Mouse (Mus musculus) stomach, embryonic 14.5 days (tissue): ENCODE results near the gene Blm. TPM values are rescaled to one million over a fixed set of nuclear protein-coding genes. Genes with fewer than 3 reads are reported as not detected.

Source experiments
- ATAC-seq: fragments of 200-750 bp; cut with Nextera tagmentation; 2 replicates; pipeline ENCODE4 v1.8.0; 2017; ENCODE audit warnings: low read depth, moderate TSS enrichment; ENCODE audit not compliant: insufficient number of reproducible peaks, insufficient read depth, low FRiP score
- H3K27ac ChIP-seq: fragments of 300-500 bp; sonication (generic); 2 replicates; pipeline ENCODE4 v1.5.1; 2014; ENCODE audit warnings: mild to moderate bottlenecking, low read length, moderate library complexity, mixed read lengths
- H3K27me3 ChIP-seq: fragments of 300-500 bp; sonication (generic); 2 replicates; pipeline ENCODE4 v1.6.1; 2014; ENCODE audit warnings: low read length, control low read depth, mixed read lengths; ENCODE audit not compliant: control insufficient read depth, insufficient read depth
- H3K36me3 ChIP-seq: fragments of 300-500 bp; sonication (generic); 2 replicates; pipeline ENCODE4 v1.6.1; 2014; ENCODE audit warnings: mild to moderate bottlenecking, control low read depth, low read length, moderate library complexity, mixed read lengths; ENCODE audit not compliant: control insufficient read depth, insufficient read depth
- H3K4me1 ChIP-seq: fragments of 300-500 bp; sonication (generic); 2 replicates; pipeline ENCODE4 v1.6.1; 2014; ENCODE audit warnings: low read length, control low read depth, mixed read lengths; ENCODE audit not compliant: control insufficient read depth, insufficient read depth
- H3K4me2 ChIP-seq: fragments of 300-500 bp; sonication (generic); replicated peaks from 2 replicates; pipeline ENCODE4 v1.6.1; 2014; ENCODE audit warnings: low read depth, low read length, control low read depth
- H3K4me3 ChIP-seq: fragments of 300-500 bp; sonication (generic); 2 replicates; pipeline ENCODE4 v1.5.1; 2014; ENCODE audit warnings: low read depth, low read length, control low read depth
- H3K9ac ChIP-seq: fragments of 300-500 bp; sonication (generic); replicated peaks from 2 replicates; pipeline ENCODE4 v1.6.1; 2014; ENCODE audit warnings: low read depth, mild to moderate bottlenecking, control low read depth, low read length, moderate library complexity, mixed read lengths
- H3K9me3 ChIP-seq: fragments of 300-500 bp; sonication (generic); 2 replicates; pipeline ENCODE4 v1.6.1; 2016; ENCODE audit warnings: low read depth, low read length, control low read depth; ENCODE audit not compliant: control insufficient read depth
- WGBS: fragments of 180-500 bp; shearing (Covaris S2); extraction: QIAGEN DNeasy Blood & Tissue Kit; methylation state at CpG from one replicate; pipeline ENCODE4 v1.1.7; 2014; 5-methylcytosine and 5-hydroxymethylcytosine counted together
- polyA plus RNA-seq: library from polyadenylated mRNA; unstranded; fragments of >200 nt; fragmentation: Nextera tagmentation; extraction: Ambion mirVana; gene quantifications from 2 replicates; pipeline ENCODE4 v1.2.1, GENCODE M21; 2014

Blm gene
- polyA plus RNA-seq: 24.0 and 26.2 TPM in 2 replicates

GRCm38 (mm10) chr7:80535009-80535744 lies at the start of gene Blm:
Gene Blm, minus strand, starts transcription at chr7:80535119.
- Histone ChIP-seq H3K36me3 (no peaks in the 10 kb centered on the region), H3K4me1 (peaks cover 10% of the 10 kb centered on the region), H3K9me3 (no peaks in the 10 kb centered on the region), H3K27ac (peak within 1 kb of the TSS; percentile 50), H3K9ac (peak within 1 kb of the TSS; percentile 74), H3K4me2 (peak within 1 kb of the TSS; percentile 90), H3K4me3 (peak within 1 kb of the TSS; percentile 69), H3K27me3 (no peaks in the 10 kb centered on the region)
- WGBS: under 1% methylated on average over 43 of the region's 43 CpGs
- ATAC-seq: peak; percentile 100

DNA sequence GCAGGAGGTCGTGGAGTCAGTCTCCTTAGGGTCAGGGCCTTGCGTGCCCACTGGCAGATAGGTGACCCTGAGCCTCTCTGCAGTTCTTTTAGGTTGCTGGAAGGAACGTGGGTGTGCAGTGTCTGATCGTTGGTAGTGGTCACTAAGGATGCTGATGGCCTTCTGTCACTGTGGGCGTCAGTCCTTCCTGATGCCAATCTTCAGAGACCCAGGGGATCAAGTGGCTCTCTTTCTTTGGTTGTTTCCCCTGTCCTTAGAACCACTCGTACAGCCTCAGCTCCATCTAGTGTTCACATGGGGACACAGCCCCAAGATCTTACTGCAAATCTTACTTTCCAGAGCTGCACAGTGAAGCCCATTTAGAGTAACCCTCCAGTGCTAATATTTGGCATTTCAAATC lies 49.1 kb upstream of the Blm start:
- Histone ChIP-seq H3K4me3 (no peak overlapping the region), H3K27me3 (no peaks in the 10 kb centered on the region), H3K27ac (no peak overlapping the region), H3K4me2 (no peak overlapping the region), H3K36me3 (0 out of 2 replicates have a peak, but pooled peaks cover 4% of the 10 kb centered on the region), H3K9ac (no peak overlapping the region), H3K4me1 (peaks cover 13% of the 10 kb centered on the region), H3K9me3 (no peaks in the 10 kb centered on the region)
- ATAC-seq: no peak
- 36% methylated on average over 6 of the region's 6 CpGs for WGBS

- Histone ChIP-seq H3K9me3 (no peaks in the 10 kb centered on the region), H3K27ac (no peak overlapping the region), H3K4me1 (peaks cover 13% of the 10 kb centered on the region), H3K4me2 (0 out of 2 replicates have a peak overlapping the region, but pooled peaks have one; percentile 10), H3K9ac (no peak overlapping the region), H3K4me3 (no peak overlapping the region), H3K36me3 (no peaks in the 10 kb centered on the region), H3K27me3 (no peaks in the 10 kb centered on the region)
- 63% methylated on average over 20 of the region's 20 CpGs for WGBS
- ATAC-seq: no peak
Measured at GRCm38 (mm10) chr7:80582821-80583451, 48.0 kb upstream of the Blm start.

GRCm38 (mm10) chr7:80580368-80580767 lies 45.4 kb upstream of the Blm start:
- Histone ChIP-seq H3K27ac (no peak overlapping the region), H3K4me1 (0 out of 2 replicates have a peak, but pooled peaks cover 2% of the 10 kb centered on the region), H3K36me3 (no peaks in the 10 kb centered on the region), H3K9me3 (no peaks in the 10 kb centered on the region), H3K27me3 (no peaks in the 10 kb centered on the region), H3K4me3 (no peak overlapping the region), H3K4me2 (no peak overlapping the region), H3K9ac (no peak overlapping the region)
- 24% methylated on average over 6 of the region's 6 CpGs for WGBS
- no peak for ATAC-seq

- ATAC-seq: no peak
- no peaks in the 10 kb centered on the region for H3K9me3 ChIP-seq
- H3K9ac ChIP-seq: no peak overlapping the region
Measured at GRCm38 (mm10) chr7:80577417-80577980, 42.6 kb upstream of the Blm start.

GRCm38 (mm10) chr7:80576626-80577025 lies 41.7 kb upstream of the Blm start:
- Histone ChIP-seq H3K9ac (no peak overlapping the region), H3K27ac (no peak overlapping the region), H3K36me3 (no peaks in the 10 kb centered on the region), H3K4me2 (no peak overlapping the region), H3K9me3 (no peaks in the 10 kb centered on the region), H3K27me3 (no peaks in the 10 kb centered on the region), H3K4me3 (no peak overlapping the region), H3K4me1 (no peaks in the 10 kb centered on the region)
- no peak for ATAC-seq
- WGBS: 63% methylated on average over 3 of the region's 3 CpGs

More at GRCm38 (mm10) chr7:80577417-80577980, 42.6 kb upstream of the Blm start:
- WGBS: 44% methylated on average over 14 of the region's 14 CpGs
- Histone ChIP-seq H3K4me3 (no peak overlapping the region), H3K36me3 (no peaks in the 10 kb centered on the region), H3K27me3 (no peaks in the 10 kb centered on the region), H3K27ac (no peak overlapping the region), H3K4me1 (no peaks in the 10 kb centered on the region), H3K4me2 (no peak overlapping the region)

GRCm38 (mm10) chr7:80575750-80576149 lies 40.8 kb upstream of the Blm start:
- Histone ChIP-seq H3K4me1 (no peaks in the 10 kb centered on the region), H3K9me3 (no peaks in the 10 kb centered on the region), H3K4me3 (no peak overlapping the region), H3K4me2 (no peak overlapping the region), H3K9ac (no peak overlapping the region), H3K36me3 (no peaks in the 10 kb centered on the region), H3K27me3 (no peaks in the 10 kb centered on the region), H3K27ac (no peak overlapping the region)
- ATAC-seq: no peak
- WGBS: 75% methylated on average over 9 of the region's 9 CpGs

DNA sequence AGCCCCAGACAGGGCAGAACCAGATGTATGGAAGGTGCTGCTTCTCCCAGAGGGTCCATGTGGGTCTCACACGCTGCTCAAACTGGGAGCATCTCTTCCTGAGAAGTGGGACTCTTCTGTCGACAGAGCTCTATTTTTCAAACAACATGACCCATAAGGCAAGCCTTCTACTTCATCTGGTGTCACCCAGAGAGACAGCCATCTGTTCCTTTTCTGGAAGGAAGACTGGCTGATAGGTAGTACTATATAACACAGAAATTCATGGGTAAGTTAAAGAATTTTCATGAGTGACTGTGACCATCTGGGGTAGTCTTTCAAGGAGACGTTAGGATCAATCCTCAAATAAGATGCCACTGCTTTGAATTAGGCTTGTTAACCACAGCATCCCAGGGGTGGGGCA lies 38.2 kb upstream of the Blm start:
- no peaks in the 10 kb centered on the region for H3K9me3 ChIP-seq
- H3K4me3 ChIP-seq: no peak overlapping the region
- ATAC-seq: no peak
- H3K27me3 ChIP-seq: no peaks in the 10 kb centered on the region
- no peak overlapping the region for H3K27ac ChIP-seq
- no peaks in the 10 kb centered on the region for H3K4me1 ChIP-seq
- H3K9ac ChIP-seq: no peak overlapping the region
- no peaks in the 10 kb centered on the region for H3K36me3 ChIP-seq
- WGBS: 55% methylated on average over 3 of the region's 3 CpGs
- no peak overlapping the region for H3K4me2 ChIP-seq
